Mouse (Mus musculus): ENCODE measurements at regions not wholly inside any gene's neighbourhood (a gene's known extent, or its start where the extent isn't known, plus 50 kb on each side); places are given as distances from the start of the nearest gene placed in this dataset.

- Histone ChIP-seq H3K4me1 (replicated peaks) (no peaks in the 10 kb centered on the region), H3K4me2 (no peak overlapping the region), H3K4me3 (no peak overlapping the region), H3K27me3 (no peaks in the 10 kb centered on the region), H3K9ac (no peak overlapping the region), H3K27ac (no peak overlapping the region), H3K9me3 (no peaks in the 10 kb centered on the region), H3K36me3 (no peaks in the 10 kb centered on the region)
- WGBS: 93% methylated on average over 3 of the region's 3 CpGs
- ATAC-seq (ENCODE audit: low FRiP score): no peak
Observed at GRCm38 (mm10) chr15:96842881-96843280, 143.4 kb upstream of the Slc38a2 start.

DNA sequence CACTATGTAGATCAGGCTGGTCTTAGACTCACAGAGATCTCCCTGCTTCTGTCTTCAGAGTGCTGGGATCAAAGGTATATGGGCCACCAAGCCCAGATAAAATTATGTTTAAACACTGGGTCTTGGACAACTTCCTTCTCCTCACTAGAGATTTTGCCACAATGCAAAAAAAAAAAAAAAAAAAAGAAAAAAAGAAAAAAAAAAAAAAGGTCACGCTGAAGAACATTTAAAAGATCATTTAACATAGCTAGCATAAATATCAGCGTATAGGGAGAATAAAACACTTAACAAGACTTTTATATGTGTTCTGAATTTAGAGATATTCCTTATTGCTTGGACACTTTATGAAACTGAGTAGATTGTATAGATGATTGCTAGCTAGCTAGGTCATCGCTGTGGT, 137.1 kb upstream of the Slc38a2 start:
- H3K9me3 ChIP-seq: no peaks in the 10 kb centered on the region
- H3K4me2 ChIP-seq: no peak overlapping the region
- no peak overlapping the region for H3K9ac ChIP-seq
- H3K4me3 ChIP-seq: no peak overlapping the region
- no peaks in the 10 kb centered on the region for H3K4me1 ChIP-seq (replicated peaks)
- 94% methylated on average over 3 of the region's 3 CpGs for WGBS
- no peaks in the 10 kb centered on the region for H3K27me3 ChIP-seq
- H3K36me3 ChIP-seq: no peaks in the 10 kb centered on the region
- no peak for ATAC-seq (ENCODE audit: low FRiP score)
- H3K27ac ChIP-seq: no peak overlapping the region

- no peak overlapping the region for H3K4me2 ChIP-seq
- H3K27ac ChIP-seq: no peak overlapping the region
- H3K9me3 ChIP-seq: no peaks in the 10 kb centered on the region
- H3K4me1 ChIP-seq (replicated peaks): no peaks in the 10 kb centered on the region
- no peaks in the 10 kb centered on the region for H3K27me3 ChIP-seq
- H3K4me3 ChIP-seq: no peak overlapping the region
- no peaks in the 10 kb centered on the region for H3K36me3 ChIP-seq
- no peak overlapping the region for H3K9ac ChIP-seq
- WGBS: 84% methylated on average over 9 of the region's 9 CpGs
- ATAC-seq (ENCODE audit: low FRiP score): no peak
Observed at GRCm38 (mm10) chr15:96834862-96835261, 135.3 kb upstream of the Slc38a2 start.

GRCm38 (mm10) chr15:96834162-96834843, 134.8 kb upstream of the Slc38a2 start:
- WGBS: 85% methylated on average over 10 of the region's 10 CpGs
- H3K4me2 ChIP-seq: no peak overlapping the region
- ATAC-seq (ENCODE audit: low FRiP score): no peak
- no peaks in the 10 kb centered on the region for H3K27me3 ChIP-seq
- no peaks in the 10 kb centered on the region for H3K4me1 ChIP-seq (replicated peaks)
- H3K27ac ChIP-seq: no peak overlapping the region
- no peaks in the 10 kb centered on the region for H3K9me3 ChIP-seq
- no peak overlapping the region for H3K9ac ChIP-seq
- H3K36me3 ChIP-seq: no peaks in the 10 kb centered on the region
- no peak overlapping the region for H3K4me3 ChIP-seq

DNA sequence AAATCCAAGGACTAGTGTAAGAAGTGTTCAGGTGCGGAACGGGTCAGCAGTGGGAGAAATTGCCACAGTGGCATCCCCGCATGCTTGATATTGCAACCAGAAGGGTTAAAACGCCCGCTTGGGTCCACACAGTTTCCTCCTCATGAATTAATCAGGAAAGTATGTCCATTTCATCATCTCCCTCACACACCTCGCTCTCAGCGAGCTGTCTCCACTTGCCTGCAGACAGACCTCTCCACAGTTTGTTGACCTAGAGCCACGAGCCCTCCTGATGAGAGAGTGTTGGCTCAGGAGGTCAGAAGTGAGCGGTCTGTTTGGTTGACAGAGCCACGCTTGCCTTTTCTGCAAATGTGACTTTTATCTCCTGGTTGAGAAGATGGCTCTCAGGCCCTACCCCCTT, 132.9 kb upstream of the Slc38a2 start:
- H3K27me3 ChIP-seq: no peaks in the 10 kb centered on the region
- whole genome bisulfite sequencing: 80% methylated on average over 10 of the region's 10 CpGs
- H3K4me2 ChIP-seq: no peak overlapping the region
- ATAC-seq (ENCODE audit: low FRiP score): no peak
- H3K4me1 ChIP-seq (replicated peaks): no peaks in the 10 kb centered on the region
- no peak overlapping the region for H3K27ac ChIP-seq
- H3K9ac ChIP-seq: no peak overlapping the region
- H3K4me3 ChIP-seq: no peak overlapping the region
- H3K9me3 ChIP-seq: no peaks in the 10 kb centered on the region
- no peaks in the 10 kb centered on the region for H3K36me3 ChIP-seq

DNA sequence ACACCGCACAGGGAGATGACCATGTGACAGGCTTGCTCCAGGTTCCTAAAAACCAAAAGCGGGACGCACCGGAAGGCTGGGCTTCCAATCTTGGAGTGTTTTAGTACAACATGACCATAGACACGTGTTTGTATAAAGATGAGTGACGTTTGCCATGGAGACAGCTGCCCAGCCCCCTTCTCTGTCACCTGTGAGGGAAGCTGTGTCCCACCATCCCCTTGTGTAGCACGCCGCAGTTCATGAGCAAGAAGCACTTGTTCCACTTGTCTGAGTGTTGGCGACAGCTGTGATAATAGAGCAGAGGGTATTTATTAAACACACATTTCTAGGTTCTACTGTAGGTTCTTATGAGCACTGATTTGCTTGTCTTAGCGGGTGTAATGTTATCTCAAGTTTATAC, 131.7 kb upstream of the Slc38a2 start:
- no peaks in the 10 kb centered on the region for H3K4me1 ChIP-seq (replicated peaks)
- no peak overlapping the region for H3K4me3 ChIP-seq
- H3K9ac ChIP-seq: no peak overlapping the region
- H3K9me3 ChIP-seq: no peaks in the 10 kb centered on the region
- 95% methylated on average over 10 of the region's 10 CpGs for WGBS
- no peak for ATAC-seq (ENCODE audit: low FRiP score)
- no peaks in the 10 kb centered on the region for H3K27me3 ChIP-seq
- no peak overlapping the region for H3K27ac ChIP-seq
- H3K36me3 ChIP-seq: no peaks in the 10 kb centered on the region
- no peak overlapping the region for H3K4me2 ChIP-seq

- Histone ChIP-seq H3K27ac (no peak overlapping the region), H3K9ac (no peak overlapping the region), H3K4me1 (replicated peaks) (no peaks in the 10 kb centered on the region), H3K4me3 (no peak overlapping the region), H3K27me3 (no peaks in the 10 kb centered on the region), H3K36me3 (no peaks in the 10 kb centered on the region), H3K4me2 (no peak overlapping the region), H3K9me3 (no peaks in the 10 kb centered on the region)
- 94% methylated on average over 11 of the region's 11 CpGs for WGBS
- no peak for ATAC-seq (ENCODE audit: low FRiP score)
Observed at GRCm38 (mm10) chr15:96830578-96830977, 131.0 kb upstream of the Slc38a2 start.

DNA sequence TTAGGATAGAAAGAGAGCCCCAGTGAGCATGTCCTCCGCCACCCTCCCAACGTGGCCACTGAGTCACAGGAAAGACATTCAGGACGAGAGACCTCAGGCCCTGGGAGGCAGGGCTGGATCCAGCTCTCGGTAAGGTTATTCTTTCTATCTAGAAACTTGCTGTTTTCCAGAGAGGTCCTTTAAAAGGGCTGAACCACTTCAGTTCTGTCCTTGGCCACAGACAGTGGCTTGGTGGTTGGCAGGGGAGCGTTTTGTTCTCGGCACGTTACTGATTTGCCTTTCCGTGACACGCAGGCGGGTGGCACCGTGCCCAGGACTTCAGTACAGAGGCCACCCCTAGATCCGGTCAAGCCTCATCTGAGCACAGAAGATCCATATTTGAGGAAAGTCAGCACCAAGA, 130.4 kb upstream of the Slc38a2 start:
- Histone ChIP-seq H3K9me3 (no peaks in the 10 kb centered on the region), H3K4me3 (no peak overlapping the region), H3K27ac (no peak overlapping the region), H3K9ac (no peak overlapping the region), H3K27me3 (no peaks in the 10 kb centered on the region), H3K4me2 (no peak overlapping the region), H3K4me1 (replicated peaks) (no peaks in the 10 kb centered on the region), H3K36me3 (no peaks in the 10 kb centered on the region)
- ATAC-seq (ENCODE audit: low FRiP score): no peak
- 91% methylated on average over 12 of the region's 12 CpGs for WGBS

GRCm38 (mm10) chr15:96828681-96829080, 129.2 kb upstream of the Slc38a2 start:
- WGBS: 89% methylated on average over 8 of the region's 8 CpGs
- Histone ChIP-seq H3K36me3 (no peaks in the 10 kb centered on the region), H3K9ac (no peak overlapping the region), H3K9me3 (no peaks in the 10 kb centered on the region), H3K4me1 (replicated peaks) (no peaks in the 10 kb centered on the region), H3K4me2 (no peak overlapping the region), H3K4me3 (no peak overlapping the region), H3K27ac (no peak overlapping the region), H3K27me3 (no peaks in the 10 kb centered on the region)
- ATAC-seq (ENCODE audit: low FRiP score): no peak

DNA sequence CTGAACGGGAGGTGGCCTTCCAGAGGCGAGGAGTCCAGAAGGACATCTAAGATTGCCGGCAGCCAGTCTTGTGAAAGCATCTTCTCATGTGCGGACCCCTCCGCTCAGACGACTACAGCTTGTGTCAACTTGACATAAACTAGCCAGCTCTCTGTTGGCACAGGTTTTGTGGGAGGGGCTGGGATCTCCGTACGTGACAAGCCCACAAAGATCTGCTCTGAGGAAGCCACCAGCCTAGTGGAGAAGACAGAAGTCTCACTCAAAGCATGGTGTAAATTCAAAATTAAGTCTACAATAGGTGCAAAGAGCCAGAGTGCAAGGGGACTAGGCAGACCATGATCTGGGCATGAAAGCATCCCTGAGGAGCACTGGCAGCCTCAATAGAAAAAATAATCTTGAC, 128.4 kb upstream of the Slc38a2 start:
- H3K4me3 ChIP-seq: no peak overlapping the region

DNA sequence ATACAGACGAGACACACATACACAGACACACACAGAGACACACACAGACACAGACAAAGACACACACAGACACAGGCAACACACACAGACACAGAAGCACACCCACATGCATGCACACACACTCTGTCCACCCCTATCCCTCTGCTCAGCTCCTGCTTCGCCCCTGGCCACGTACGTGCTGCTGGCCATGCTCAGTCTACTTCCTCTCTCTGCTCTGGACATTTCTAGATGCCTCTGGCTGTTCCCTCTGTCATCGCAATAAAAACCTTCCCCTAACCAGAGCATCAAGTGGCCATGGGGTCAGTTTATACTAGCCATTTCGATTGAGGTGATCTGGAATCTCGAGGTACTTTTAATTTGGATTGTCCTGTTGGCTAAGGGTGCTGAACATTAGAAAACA, 118.9 kb upstream of the Slc38a2 start:
- H3K27ac ChIP-seq: no peak overlapping the region
- no peaks in the 10 kb centered on the region for H3K27me3 ChIP-seq
- H3K4me2 ChIP-seq: no peak overlapping the region
- no peaks in the 10 kb centered on the region; the same call in 1 of the 2 replicates for H3K9me3 ChIP-seq
- no peak for ATAC-seq (ENCODE audit: low FRiP score)
- no peaks in the 10 kb centered on the region for H3K4me1 ChIP-seq (replicated peaks)
- no peaks in the 10 kb centered on the region for H3K36me3 ChIP-seq
- no peak overlapping the region for H3K9ac ChIP-seq
- H3K4me3 ChIP-seq: no peak overlapping the region
- 89% methylated on average over 7 of the region's 7 CpGs for WGBS

More for the DNA sequence above, 128.4 kb upstream of the Slc38a2 start:
- Histone ChIP-seq H3K4me1 (replicated peaks) (no peaks in the 10 kb centered on the region), H3K9ac (no peak overlapping the region), H3K27ac (no peak overlapping the region), H3K9me3 (no peaks in the 10 kb centered on the region), H3K4me2 (no peak overlapping the region), H3K27me3 (no peaks in the 10 kb centered on the region), H3K36me3 (no peaks in the 10 kb centered on the region)
- WGBS: 82% methylated on average over 8 of the region's 8 CpGs
- no peak for ATAC-seq (ENCODE audit: low FRiP score)

GRCm38 (mm10) chr15:96817626-96818025, 118.1 kb upstream of the Slc38a2 start:
- peaks cover under 1% of the 10 kb centered on the region; the same call in 1 of the 2 replicates for H3K9me3 ChIP-seq
- no peak overlapping the region for H3K4me3 ChIP-seq
- no peak for ATAC-seq (ENCODE audit: low FRiP score)
- WGBS: 91% methylated on average over 5 of the region's 5 CpGs
- H3K27me3 ChIP-seq: no peaks in the 10 kb centered on the region
- no peak overlapping the region for H3K9ac ChIP-seq
- H3K36me3 ChIP-seq: no peaks in the 10 kb centered on the region
- no peak overlapping the region for H3K4me2 ChIP-seq
- H3K4me1 ChIP-seq (replicated peaks): no peaks in the 10 kb centered on the region
- H3K27ac ChIP-seq: no peak overlapping the region

DNA sequence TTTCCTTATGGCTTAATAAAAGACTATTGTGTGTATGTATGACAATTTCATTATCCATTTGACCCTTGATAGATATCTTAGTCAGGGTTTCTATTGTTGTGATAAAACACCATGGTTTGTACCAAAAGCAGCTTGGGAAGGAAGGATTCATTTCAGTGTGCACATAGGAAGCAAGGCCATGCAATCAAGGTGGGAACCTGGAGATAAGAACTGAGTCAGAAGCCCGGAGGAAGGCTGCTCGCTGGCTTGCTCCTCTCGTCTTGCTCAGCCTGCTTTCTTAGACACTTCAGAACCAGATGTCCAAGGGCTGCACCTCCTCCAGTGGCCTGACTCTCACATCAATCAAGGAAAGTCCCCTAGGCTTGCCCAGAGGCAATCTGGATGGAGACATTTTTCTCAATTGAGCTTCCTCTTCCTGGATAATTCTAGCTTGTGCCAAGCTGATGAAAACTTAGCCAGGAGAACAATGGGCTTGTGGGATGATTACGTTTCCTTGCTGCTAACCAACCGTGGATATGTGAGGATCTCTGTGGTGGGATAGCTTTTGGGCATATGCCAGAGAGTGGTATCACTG, 117.6 kb upstream of the Slc38a2 start:
- peaks cover 4% of the 10 kb centered on the region; the same call in 1 of the 2 replicates for H3K9me3 ChIP-seq
- H3K36me3 ChIP-seq: no peaks in the 10 kb centered on the region
- no peak overlapping the region for H3K9ac ChIP-seq
- no peaks in the 10 kb centered on the region for H3K4me1 ChIP-seq (replicated peaks)
- WGBS: 83% methylated on average over 5 of the region's 5 CpGs
- no peak overlapping the region for H3K27ac ChIP-seq
- no peak overlapping the region for H3K4me3 ChIP-seq
- ATAC-seq (ENCODE audit: low FRiP score): no peak
- no peak overlapping the region for H3K4me2 ChIP-seq
- H3K27me3 ChIP-seq: no peaks in the 10 kb centered on the region

Data from hindbrain, embryonic 13.5 days (tissue).